Mouse (Mus musculus): ENCODE data around the gene Pdzrn4.
A peak's percentile ranks its signal among the peaks of the same experiment; 100 is the strongest.

Gene Pdzrn4

DNA sequence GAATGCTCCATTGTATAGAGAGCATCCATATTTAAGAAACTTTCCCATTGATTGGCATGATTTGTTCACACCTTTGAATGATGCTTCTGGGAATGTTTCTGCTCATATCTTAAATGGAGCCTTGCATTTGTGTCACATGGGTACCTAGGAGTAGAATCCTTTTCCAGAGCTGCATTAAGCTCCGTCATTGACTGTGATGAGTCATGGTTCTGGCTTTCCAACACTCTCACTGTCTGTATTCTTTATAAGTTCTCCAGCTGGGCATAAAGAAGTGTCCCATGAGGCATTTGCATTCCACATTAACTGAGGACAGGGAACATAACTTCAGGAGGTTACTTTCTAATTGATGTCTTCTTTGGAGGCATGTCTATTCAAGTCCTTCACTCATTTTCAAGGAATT lies 106.1 kb downstream of the Pdzrn4 start:
- no peak for DNase-seq

DNA sequence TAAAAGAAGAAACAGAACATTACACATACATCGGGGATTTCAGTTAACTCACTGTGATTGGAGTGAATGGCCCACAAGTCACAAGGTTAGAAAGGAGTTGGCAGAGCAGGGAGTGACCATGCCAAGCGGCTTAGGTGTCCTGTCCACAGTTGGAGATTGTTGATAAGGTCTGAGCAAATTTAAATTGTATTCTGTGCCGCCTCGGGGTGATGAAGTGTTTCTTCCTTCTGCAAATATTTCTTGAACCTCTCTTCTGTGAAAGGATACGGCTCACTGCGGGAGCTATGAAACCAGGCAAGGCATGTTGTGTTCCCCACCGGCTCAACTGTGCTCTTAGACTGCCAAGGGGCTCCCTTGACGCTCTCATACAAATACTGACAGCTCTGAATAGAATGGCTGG lies 112.7 kb downstream of the Pdzrn4 start:
- DNase-seq = no peak

DNA sequence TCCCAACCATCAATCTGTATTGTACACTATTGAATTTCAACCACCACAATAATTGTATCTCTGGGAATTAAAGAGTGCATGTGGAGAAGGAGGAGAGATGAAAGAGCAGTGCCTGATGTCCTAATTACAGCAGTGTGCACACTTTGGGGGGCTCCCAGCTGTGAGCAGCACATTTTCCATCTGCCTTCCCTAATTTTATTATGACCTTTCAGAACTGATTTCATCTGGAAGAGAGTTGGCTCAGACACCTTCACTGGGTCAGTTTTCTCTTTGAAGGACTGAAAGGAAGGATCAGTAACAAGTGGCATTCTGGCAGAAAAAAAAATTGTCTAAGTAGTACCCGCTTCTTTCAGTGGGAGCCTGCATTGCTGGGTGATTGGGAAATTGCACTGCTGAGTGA lies 119.0 kb downstream of the Pdzrn4 start:
- DNase-seq = no peak

DNA sequence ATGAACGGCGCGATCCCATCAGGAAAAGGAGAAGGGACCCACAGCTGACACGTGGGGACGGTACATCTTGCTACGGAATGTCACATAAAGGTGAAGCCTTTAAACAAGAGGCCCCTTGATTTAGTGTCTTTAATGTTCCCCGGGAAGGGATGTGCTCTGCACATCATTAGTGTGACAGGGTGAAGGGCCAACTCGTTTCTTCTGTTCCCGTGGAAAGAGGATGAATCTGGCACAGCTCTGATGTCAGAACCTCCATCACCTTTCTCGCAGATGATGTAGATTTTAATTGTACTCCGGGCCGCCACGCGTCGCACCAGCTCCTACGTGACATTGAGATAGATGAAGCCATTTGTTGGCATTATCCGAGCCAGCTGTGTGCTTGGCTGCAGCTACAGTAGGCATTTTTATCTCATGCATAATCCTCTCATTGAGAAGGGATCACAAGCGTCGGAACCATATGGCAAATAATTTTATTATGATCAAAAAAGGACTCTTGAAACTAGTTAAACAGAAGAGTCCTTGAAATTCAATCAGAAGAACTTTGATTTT lies 124.1 kb downstream of the Pdzrn4 start:
- no peak for DNase-seq

DNA sequence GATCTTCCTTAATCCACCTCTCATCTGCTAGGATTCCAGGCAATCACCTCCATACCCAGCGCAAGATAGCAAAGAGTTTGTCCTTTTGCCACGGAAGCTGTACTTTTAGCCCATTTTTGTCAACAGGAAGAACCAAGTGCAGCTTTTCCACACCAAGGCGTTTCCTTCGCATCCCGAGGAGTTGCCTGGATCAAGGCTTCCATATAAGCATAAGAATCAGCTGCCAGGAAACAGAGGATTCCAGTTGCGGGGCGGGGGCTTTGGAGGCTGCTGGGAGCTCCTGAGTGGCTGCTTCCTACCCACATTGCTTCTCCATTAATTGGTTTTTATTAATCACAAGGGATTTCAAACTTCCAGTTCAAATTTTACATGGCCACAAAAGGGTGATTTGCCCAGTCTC lies 125.0 kb downstream of the Pdzrn4 start:
- no peak for DNase-seq

DNA sequence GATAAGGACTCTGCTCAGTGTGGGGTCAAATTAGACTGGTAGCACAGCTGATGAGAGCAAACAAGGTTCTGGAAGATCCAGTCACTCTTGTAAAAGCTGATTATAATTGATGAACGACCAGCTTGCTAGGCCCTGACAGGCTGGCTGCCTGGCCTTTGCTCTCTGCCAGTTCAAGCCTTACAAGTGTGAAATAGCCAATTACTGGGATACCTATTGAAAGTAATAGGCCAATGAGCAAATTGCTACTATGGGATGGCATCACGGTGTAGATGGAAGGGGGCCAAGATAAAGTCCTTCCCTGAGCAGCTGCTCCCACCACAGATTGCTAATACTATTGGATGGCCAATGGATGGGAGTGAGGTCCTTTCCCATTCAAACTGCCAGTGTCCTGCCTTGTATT lies 128.2 kb downstream of the Pdzrn4 start:
- DNase-seq = no peak

DNA sequence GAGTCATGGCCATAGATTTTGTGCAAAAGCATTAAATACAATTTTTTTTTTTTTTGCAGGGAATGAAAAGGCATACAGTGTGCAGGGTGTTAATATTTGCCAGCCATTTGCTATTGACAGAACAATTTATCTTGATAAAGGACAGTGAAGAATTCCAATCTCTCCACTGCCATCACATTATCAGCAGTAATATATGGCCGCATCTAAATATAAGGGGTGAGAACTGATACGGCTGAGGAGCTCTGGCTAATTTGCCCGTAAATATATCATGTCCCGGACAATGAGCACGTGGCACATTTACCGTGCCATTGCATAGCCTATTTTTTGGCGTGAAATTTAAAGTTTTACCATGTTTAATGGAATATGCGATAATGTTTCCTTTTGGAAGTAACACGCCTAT lies 128.7 kb downstream of the Pdzrn4 start:
- no peak for DNase-seq

DNA sequence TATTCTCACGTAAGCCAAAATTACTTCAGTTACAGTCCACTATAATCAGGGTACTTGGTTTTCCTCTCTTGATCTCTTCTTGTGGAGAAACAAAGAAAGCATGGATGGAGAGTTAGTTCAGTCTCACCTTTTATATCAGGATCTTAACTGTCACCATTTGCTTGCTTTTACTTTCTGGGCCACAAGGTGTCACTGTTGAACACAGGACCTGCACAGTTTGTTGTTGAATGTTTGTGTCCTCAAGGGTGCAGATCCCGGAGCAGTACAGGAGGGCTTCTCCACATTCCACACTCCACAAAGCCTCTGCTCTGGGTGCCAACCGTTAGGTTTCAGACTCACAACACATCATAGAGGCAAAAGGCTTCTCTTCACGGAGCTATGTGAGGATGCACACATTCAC lies 130.1 kb downstream of the Pdzrn4 start:
- DNase-seq = peak; percentile 4 to 64

DNA sequence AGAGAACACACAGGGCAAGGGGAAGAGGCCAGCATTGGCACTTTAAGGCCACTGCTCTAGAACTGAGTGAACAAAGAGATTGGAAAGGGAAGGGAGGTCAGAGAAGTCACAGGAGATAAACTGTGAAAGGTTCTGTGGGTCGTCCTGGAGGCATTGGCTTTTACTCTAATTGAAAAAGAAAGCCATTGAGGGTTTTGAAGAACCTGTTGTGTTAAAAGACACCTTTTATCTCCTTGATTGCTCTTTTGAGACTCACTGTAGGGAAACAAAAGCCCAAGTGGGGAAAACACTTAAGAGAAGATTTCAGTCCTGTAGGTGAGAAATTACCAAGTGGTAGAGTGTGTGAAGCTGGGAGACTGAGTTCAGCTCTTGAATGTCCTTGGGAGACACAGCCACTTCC lies 146.6 kb downstream of the Pdzrn4 start:
- no peak for DNase-seq

DNA sequence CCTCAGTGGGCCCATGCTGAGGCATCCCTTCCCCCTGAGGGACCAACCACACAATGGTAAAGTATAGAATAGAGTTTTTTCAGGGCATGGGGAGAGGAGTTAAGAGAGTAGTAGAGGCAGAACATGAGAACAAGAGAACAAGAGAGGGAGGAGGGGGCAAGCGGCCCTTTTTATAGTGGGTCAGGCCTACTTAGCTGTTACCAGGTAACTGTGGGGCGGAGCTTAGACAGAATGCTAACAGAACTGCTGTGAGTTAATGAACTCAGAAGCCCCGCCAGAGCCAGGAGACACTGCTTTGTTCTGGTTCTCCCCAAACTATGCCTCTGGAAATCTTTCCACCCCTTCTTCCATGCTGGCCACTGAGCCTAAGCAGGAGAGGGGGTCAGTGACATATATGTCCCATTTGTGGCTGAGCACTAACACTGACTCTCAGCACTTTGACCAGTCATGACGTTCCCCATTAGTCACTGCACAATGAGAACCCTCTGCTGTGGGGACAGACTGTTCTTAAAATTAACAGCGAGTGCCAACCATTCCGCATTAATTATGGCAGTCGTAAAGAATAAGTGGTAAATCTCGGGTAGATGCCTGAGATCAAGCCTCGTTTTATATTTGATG lies 150.7 kb downstream of the Pdzrn4 start:
- no peak for DNase-seq

DNA sequence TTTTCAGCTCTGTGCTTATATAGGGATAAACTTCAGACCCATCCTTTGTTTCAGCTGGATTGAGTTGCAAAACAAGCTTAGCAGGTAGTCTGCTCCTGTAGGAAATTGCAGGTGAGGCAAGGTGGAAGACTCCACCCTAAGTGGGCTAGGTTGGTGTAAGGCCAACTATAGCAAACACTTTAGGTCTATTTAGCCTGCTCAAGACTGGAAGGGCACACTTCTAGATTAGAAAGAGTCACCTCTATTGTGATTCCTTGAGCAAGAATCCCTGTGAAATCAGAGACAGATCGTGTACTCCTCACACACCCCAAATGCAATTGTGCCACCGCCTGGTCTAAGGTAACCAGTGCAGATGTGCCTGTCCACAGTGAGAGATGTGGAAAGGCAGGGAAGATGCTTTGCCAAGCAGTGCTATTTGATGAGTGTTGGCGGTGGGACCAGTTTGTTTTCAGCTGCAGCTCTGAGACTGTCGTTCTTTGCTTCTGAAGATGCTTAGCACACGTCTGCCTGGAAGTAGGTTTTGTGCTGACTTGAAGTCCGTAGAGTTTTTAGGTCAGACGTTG lies 158.4 kb downstream of the Pdzrn4 start:
- no peak for DNase-seq

DNA sequence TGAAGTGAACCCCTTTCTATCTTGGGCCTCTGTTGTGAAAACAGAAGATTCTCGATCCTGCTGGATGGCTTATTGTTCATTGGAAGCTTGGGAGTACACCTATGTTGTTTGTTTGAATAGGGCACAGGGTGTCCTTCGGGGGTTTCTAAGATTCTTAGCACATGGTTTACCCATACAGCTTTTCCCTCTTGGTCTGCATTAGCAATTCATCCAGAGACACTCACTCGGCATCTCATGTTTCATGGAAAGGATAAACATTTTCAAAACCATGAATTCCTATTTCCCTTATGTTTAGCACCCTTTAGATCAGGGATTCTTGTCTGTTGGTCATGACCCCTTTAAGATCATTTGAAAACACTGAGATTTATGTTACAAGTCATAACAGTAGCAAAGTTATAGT lies 159.0 kb downstream of the Pdzrn4 start:
- no peak for DNase-seq

DNA sequence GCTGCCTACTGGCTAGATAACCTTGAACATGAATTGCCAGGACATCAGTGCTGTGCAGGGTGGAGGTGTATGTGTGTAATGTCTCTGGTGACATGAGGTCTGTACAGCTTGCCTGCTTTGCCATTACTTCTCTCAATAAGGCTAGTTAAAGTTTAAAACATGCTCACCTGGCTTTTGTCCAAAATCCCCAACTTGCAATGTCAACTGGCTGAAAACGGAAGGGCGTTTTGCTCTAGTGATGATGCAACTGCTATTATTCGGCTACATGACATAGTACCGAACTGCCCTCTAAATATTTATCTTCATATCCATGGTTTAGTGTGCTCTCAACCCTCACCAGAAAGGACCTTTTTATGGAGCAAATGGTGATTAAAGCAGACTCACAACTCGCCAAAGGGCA lies 161.9 kb downstream of the Pdzrn4 start:
- DNase-seq = peak; percentile 15 to 40

DNA sequence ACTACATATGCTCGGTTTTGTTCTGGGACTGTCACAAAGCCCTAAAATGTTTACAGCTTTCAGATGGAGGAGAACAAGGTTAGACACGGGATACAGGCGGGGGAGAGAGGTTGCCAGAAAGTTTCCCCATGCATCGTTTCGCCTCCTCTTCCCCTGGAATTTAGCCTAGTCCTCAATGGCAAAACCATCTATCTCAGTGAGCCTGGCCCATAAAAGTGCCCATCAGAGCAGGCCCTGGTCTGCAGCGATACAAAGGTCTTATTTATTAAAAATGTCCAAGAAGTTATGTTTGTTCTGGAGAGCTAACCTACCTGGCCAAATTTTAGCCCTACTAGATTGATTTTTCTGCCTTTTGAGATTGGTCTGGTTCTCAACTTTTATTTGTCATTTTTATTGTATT lies 165.5 kb downstream of the Pdzrn4 start:
- DNase-seq = no peak

DNA sequence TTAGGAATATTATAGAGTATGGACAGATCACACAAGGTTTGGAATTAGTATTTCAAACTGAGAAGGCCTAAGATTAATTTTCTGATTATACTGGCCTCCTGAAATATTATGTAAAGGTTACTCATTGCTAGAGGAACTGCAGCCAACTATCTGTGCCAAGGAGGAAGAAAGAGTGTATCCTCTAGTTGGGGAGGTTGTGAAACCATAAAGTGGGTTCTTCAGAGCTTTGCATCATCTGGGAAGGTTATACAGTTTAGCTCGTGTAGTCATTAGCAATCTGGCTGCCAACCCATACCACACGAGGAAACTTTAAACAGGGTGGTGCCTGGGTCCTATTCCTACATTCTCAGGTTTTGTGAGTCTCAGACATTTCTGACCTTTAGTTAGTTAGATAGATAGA lies 166.9 kb downstream of the Pdzrn4 start:
- no peak for DNase-seq

DNA sequence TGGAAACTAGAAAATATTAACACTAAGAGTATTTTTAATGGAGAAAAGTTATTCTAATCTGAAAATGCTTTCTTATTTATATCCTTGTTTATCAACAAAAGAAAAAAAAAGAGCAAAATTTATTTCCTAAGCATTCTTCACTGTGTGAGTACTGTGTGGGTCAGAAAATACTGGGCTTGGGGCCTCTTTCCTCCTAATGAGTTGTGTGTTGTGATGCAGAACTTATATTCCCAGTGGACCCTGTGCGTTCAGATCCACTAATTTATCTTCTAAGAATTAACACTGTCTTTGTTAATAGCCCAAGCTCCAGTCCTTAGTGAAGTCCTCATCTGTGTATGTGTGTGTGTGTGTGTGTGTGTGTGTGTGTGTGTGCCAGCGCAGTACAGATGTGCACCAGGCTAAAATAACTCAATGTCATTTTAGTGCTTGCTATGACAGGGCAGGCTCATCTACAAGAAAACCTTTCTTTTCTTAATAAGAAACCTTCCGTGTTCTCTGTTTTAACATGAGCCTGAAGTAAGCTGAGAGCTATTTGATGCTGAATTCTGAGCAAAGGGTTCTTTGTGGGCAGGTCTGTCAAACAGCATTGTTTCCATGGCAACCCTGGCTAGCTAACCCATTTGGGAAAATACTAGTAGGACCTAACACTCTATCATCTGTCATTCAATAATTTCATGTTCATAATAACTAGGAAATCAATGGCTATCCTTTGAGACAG lies 174.0 kb downstream of the Pdzrn4 start:
- no peak for DNase-seq

DNA sequence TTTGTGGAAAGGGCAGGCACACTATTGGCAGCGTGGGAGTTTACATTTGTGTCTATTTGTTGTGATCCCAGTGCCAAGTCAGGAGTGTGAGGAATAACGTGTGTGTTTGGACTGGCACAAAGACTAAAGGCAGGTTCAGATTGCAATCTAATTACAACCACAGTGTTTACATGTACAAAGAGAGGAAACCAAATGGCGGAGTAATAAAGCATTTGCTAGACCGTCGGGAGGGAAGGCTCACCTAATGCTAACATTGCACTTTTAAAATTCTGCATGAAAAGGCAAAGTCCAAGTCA lies 174.5 kb downstream of the Pdzrn4 start:
- no peak for DNase-seq

DNA sequence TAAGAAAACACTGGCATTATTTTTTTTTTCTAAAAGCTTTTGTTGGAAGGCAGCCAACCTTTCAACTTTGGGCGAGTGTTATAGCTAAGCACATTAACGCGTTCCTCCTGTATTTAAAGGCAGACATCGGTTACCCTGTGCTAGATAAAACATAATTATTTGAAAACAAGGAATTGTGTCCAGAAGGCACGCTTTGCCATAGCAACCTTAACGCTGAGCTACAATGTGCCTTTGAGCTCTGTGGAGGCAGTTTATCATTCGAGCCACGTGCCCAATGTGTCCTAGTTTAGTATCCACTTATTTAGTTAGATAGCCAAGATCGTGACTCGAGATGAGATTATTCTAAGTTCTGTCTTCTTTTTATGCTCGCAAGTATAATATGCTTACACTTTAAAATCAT lies 180.8 kb downstream of the Pdzrn4 start:
- no peak for DNase-seq

DNA sequence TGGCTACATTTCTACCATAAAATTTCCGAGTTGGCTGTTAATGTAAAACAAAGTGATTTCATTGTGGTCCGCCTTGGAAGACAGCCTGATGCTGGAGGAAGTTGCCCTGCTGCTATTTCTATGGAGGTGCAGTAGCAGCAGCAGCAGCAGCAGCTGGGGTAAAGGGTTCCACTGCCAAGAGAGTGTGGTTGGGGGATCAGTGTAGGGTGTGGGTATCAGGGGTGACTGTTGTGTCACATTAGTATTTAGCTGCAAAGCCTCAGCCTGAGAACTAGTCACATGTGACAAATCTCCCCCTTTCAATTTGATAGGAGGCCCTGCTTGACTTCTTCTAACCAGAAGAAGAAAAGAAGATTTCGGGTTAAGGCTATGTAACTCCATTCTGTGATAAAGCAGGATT lies 183.5 kb downstream of the Pdzrn4 start:
- no peak for DNase-seq

DNA sequence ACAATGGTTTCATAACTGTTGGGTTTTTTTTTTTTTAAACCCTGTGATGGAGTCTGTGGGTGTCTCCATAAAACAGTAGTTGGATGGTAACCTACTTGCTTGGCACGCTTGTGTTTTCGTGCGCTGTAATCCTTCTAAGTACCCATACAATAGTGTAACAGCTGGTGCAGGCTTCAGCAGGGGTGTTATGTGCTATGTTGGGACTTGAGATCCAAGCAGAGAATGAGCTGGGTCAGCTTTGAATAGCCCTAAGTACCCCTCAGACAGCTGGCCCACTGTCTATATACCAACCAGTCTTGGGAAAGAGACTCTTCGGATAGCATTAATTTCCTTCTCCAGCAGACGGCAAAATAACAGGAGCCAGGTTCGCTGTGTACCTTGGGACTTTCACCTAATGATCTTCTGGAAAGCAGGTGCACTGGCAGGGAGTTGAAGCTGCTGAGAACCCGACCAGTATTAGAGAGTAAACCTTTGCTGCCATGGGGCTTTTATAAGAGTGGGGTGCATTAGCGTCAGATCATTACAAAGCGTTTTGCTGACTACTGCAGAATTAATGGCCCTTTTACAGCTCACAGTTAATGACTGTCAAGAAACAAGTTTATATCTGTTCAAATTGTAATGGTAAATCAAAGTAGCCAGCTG lies 184.2 kb downstream of the Pdzrn4 start:
- no peak for DNase-seq

DNA sequence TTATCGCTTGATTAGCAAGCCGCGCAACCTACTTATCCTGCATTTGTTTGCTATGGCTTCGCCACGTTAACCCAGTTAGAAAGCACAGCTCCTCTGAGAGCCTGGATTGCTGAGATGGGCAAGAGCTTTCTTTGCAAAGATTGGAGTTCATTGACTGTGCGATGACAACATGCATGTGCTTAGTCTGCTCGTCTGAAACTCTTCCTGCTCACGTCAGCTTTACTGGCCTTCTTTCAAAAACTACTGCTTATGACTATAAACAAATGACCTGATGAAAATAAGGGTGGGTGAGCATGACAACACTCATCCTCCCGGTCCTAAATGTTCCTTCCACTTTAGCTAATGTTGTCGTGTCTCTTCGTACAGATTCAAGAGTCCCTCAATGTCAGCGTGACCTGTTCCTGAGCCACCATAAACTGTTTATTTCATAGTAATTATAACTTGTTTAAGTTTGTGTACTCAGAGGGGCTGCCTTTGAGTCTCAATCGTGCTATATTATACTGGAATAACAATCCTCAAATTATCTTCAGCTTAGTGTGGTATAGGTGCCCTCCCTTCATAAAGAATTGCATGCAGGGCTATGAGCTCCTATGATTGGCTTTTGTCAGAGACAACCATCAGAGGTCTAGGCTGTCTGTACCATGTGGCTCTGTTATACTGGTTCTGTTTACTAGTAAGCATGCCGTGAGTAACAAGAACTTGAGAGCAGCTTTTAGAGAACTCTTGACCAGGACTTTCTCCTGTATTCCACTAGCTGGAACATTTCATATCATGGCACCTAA lies 187.9 kb downstream of the Pdzrn4 start:
- no peak for DNase-seq

DNA sequence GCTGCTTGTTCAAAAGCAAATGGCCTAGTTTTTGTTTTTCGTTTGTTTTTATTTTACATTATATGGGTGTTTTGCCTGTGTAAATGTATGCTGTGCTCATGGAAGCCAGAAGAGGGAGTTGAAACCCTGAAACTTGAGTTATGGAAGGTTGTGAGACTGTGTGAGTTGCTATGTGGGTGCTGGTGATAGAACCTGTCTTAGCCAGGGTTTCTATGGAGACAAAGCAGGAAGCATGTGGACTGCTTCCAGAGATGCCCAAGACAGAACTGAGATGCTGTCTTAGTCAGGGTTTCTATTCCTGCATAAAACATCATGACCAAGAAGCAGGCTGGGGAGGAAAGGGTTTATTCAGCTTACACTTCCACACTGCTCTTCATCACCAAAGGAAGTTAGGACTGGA lies 190.8 kb downstream of the Pdzrn4 start:
- no peak for DNase-seq

DNA sequence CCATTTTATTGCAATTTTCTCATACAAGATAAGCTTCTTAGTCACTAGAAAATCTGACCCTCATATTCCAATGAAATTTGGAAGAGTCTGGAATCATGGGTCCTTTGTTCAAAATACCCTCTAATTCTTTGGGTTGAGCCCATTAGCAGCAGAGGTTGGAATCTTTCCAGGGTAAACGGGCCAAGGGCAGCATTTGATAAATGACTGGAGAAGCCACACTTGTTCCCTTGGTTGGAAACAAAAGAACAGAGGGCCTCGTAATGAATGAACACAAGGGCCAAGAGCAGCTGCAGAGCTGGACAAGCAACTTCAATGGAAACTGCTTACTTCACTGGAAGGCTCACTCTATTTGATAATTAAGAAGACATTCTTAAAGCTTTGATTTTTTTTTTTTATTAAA lies 198.0 kb downstream of the Pdzrn4 start:
- DNase-seq = no peak
